Mouse (Mus musculus) stomach, postnatal 0 days (tissue): ENCODE measurements at regions not wholly inside any gene's neighbourhood (a gene's known extent, or its start where the extent isn't known, plus 50 kb on each side); places are given as distances from the start of the nearest gene placed in this dataset.

Source experiments
- CTCF ChIP-seq: IDR thresholded peaks from 2 replicates; pipeline ENCODE4 v1.5.1; 2016; ENCODE audit warnings: antibody characterized with exemption, low read depth, mild to moderate bottlenecking, moderate library complexity
- EP300 ChIP-seq: optimal IDR thresholded peaks from 2 replicates; pipeline ENCODE3; 2016; ENCODE audit warnings: antibody characterized with exemption

DNA sequence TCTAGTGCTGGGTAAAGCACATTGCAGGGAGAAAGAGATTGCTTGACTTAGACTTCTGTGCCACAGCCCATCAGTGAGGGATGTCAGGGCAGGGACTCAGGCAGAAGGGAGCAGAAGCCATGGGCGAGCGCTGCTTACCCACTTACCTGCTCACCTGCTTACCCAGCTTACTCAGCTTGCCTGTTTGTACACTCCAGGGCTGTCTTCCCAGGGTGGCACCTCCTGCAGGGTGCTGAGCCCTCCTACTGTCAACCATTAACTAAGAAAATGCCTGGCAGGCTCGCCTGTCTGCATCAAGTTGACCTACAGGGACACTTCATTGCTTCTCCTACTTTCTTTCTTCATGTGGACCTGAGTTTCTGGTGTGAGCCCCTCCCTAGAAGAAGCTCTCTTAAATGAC is 124.0 kb downstream of the Gm9376 start:
- TF ChIP-seq CTCF: 0 out of 2 replicates have a peak, but pooled peaks have one; percentile 3
- no peak for TF ChIP-seq EP300
